Comparison of ENCODE assay signal across 17 mouse cellular contexts in the genomic region with DNA sequence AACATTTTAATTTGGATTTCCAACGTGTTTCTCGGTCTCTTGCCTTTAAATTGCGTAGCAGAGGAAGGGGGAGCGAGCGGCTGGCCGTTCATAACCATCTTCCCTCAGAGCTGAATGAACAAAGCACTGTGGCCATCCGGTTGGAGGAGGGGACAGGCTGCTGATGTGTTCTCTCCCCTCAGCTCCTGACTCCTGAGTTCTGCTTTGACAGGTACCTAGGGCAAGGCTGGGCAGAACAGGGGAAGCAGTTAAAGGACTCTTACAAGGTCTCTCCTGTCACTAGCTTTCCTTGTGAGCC. TPM values are rescaled to one million over a fixed set of nuclear protein-coding genes. Genes with fewer than 3 reads are reported as not detected.
A peak's percentile ranks its signal among the peaks of the same experiment; 100 is the strongest.
DNase-seq lines count a peak whose midpoint lies in the region; ATAC-seq and TF ChIP-seq lines count a peak whose summit lies in the region.
"Had no signal": no experiment of that assay in that cellular context is flagged by ENCODE, and none has a peak within 500 bp of the region (broad histone marks: within the 10 kb centered on the region; RNA-seq: fewer than 3 reads in every experiment).

No protein-coding gene starts in this region.

- TF ChIP-seq POLR2A in brain, embryonic 14.5 days (IDR thresholded peaks at IDR 0.05; ENCODE audit: borderline replicate concordance, extremely low read depth, insufficient read depth, insufficient read length, poor library complexity, severe bottlenecking), result no peak

- peaks cover 6% of the 10 kb centered on the region; the same call in 1 of the 2 replicates for H3K27me3 ChIP-seq in heart, embryonic 10.5 days (ENCODE audit: insufficient read depth, poor library complexity, severe bottlenecking)
- 0 out of 2 replicates have a peak, but pooled peaks cover 3% of the 10 kb centered on the region for H3K27me3 ChIP-seq in heart, embryonic 11.5 days (ENCODE audit: control insufficient read depth, insufficient read depth, low read length)
- H3K27me3 ChIP-seq in forebrain, postnatal 0 days (ENCODE audit: insufficient read depth, low read length), result no peaks in the 10 kb centered on the region
- H3K27me3 ChIP-seq in midbrain, embryonic 14.5 days (ENCODE audit: control insufficient read depth, insufficient read depth, low read length), result no peaks in the 10 kb centered on the region
- no peaks in the 10 kb centered on the region for H3K27me3 ChIP-seq in kidney, embryonic 14.5 days (ENCODE audit: control insufficient read depth, insufficient read depth, low read length)
- H3K27me3 ChIP-seq: limb, embryonic 12.5 days had no signal

- H3K36me3 ChIP-seq in heart, embryonic 10.5 days, result no peaks in the 10 kb centered on the region
- no peaks in the 10 kb centered on the region for H3K36me3 ChIP-seq in heart, embryonic 11.5 days (ENCODE audit: control insufficient read depth, insufficient read depth, low read length)
- H3K36me3 ChIP-seq in forebrain, postnatal 0 days (ENCODE audit: insufficient read depth), result no peaks in the 10 kb centered on the region
- no peaks in the 10 kb centered on the region for H3K36me3 ChIP-seq in midbrain, embryonic 14.5 days (ENCODE audit: control insufficient read depth, insufficient read depth, low read length)
- no peaks in the 10 kb centered on the region for H3K36me3 ChIP-seq in kidney, embryonic 14.5 days (ENCODE audit: control insufficient read depth, insufficient read depth, low read length)
- H3K36me3 ChIP-seq: limb, embryonic 12.5 days had no signal

- no peak for TF ChIP-seq CTCF in brain, embryonic 14.5 days (IDR thresholded peaks at IDR 0.05; ENCODE audit: borderline replicate concordance, extremely low read depth, insufficient read depth, insufficient read length)
- no peak for TF ChIP-seq CTCF in forebrain, postnatal 0 days (IDR thresholded peaks at IDR 0.05; ENCODE audit: low read depth)

- peak; percentile 51 for DNase-seq in heart, embryonic 10.5 days (ENCODE audit: low spot score)
- DNase-seq in brain, embryonic 14.5 days (ENCODE audit: low read depth), result peak; percentile 78
- DNase-seq in forebrain, postnatal 0 days, result peak; percentile 70
- peak; percentile 64 for DNase-seq in midbrain, embryonic 14.5 days
- DNase-seq in adrenal gland, postnatal 10 days, result no peak
- no peak for DNase-seq in thymus, postnatal 4 days
- DNase-seq: cerebellum, adult 11-12 months; heart, adult 2 months; kidney, adult 2 months; kidney, postnatal 4 days; liver, postnatal 0 days; right cerebral cortex, postnatal 14 days; thymus, postnatal 14 days had no signal

- 81% methylated on average over 7 of the region's 7 CpGs for WGBS in heart, embryonic 10.5 days
- WGBS in heart, embryonic 11.5 days (ENCODE audit: insufficient replicate concordance), result 71% methylated on average over 7 of the region's 7 CpGs
- WGBS in forebrain, postnatal 0 days, result 7% methylated on average over 7 of the region's 7 CpGs
- 20% methylated on average over 7 of the region's 7 CpGs for WGBS in midbrain, embryonic 14.5 days
- WGBS in kidney, embryonic 14.5 days, result 64% methylated on average over 7 of the region's 7 CpGs

- no peaks in the 10 kb centered on the region for H3K9me3 ChIP-seq in heart, embryonic 10.5 days
- H3K9me3 ChIP-seq in heart, embryonic 11.5 days (replicated peaks; ENCODE audit: control insufficient read depth, low read length), result no peaks in the 10 kb centered on the region
- H3K9me3 ChIP-seq in forebrain, postnatal 0 days (ENCODE audit: low read length), result no peaks in the 10 kb centered on the region
- H3K9me3 ChIP-seq in midbrain, embryonic 14.5 days (ENCODE audit: control insufficient read depth, low read length), result no peaks in the 10 kb centered on the region
- no peaks in the 10 kb centered on the region for H3K9me3 ChIP-seq in kidney, embryonic 14.5 days (ENCODE audit: control insufficient read depth, low read length)
- H3K9me3 ChIP-seq: limb, embryonic 12.5 days had no signal

- H3K27ac ChIP-seq in heart, embryonic 10.5 days, result no peak overlapping the region
- H3K27ac ChIP-seq in heart, embryonic 11.5 days (ENCODE audit: low read depth, low read length), result no peak overlapping the region
- peak overlapping the region; percentile 68 for H3K27ac ChIP-seq in forebrain, postnatal 0 days (ENCODE audit: low read depth, low read length)
- H3K27ac ChIP-seq in midbrain, embryonic 14.5 days (replicated peaks; ENCODE audit: low read depth, low read length), result peak overlapping the region; percentile 77
- no peak overlapping the region for H3K27ac ChIP-seq in kidney, embryonic 14.5 days (ENCODE audit: low read depth, low read length)
- H3K27ac ChIP-seq: heart, adult 2 months; limb, embryonic 12.5 days; stomach, postnatal 0 days had no signal

- no peak for ATAC-seq in heart, embryonic 11.5 days (replicated peaks; ENCODE audit: insufficient number of reproducible peaks, low FRiP score, low TSS enrichment)
- peak; percentile 79 for ATAC-seq in forebrain, postnatal 0 days
- no peak for ATAC-seq in midbrain, embryonic 14.5 days (ENCODE audit: low FRiP score, low TSS enrichment)
- no peak for ATAC-seq in kidney, embryonic 14.5 days (ENCODE audit: low FRiP score, low TSS enrichment)
- ATAC-seq: liver, postnatal 0 days had no signal

- H3K9ac ChIP-seq in heart, embryonic 11.5 days (ENCODE audit: low read depth, low read length), result no peak overlapping the region
- H3K9ac ChIP-seq in forebrain, postnatal 0 days, result peak overlapping the region; percentile 40; the same call in 1 of the 2 replicates
- no peak overlapping the region; the same call in 1 of the 2 replicates for H3K9ac ChIP-seq in midbrain, embryonic 14.5 days (replicated peaks; ENCODE audit: low read length)
- no peak overlapping the region for H3K9ac ChIP-seq in kidney, embryonic 14.5 days (ENCODE audit: low read depth, low read length)
- H3K9ac ChIP-seq: limb, embryonic 12.5 days; liver, postnatal 0 days had no signal

- H3K4me3 ChIP-seq in heart, embryonic 10.5 days, result no peak overlapping the region
- H3K4me3 ChIP-seq in heart, embryonic 11.5 days (ENCODE audit: low read depth, low read length), result no peak overlapping the region
- H3K4me3 ChIP-seq in forebrain, postnatal 0 days (ENCODE audit: low read depth, low read length), result no peak overlapping the region
- H3K4me3 ChIP-seq in midbrain, embryonic 14.5 days (replicated peaks; ENCODE audit: low read depth, low read length), result no peak overlapping the region
- H3K4me3 ChIP-seq in kidney, embryonic 14.5 days (ENCODE audit: low read length), result no peak overlapping the region
- H3K4me3 ChIP-seq: heart, adult 2 months; limb, embryonic 12.5 days had no signal

- peaks cover 24% of the 10 kb centered on the region for H3K4me1 ChIP-seq in heart, embryonic 10.5 days
- H3K4me1 ChIP-seq in heart, embryonic 11.5 days (ENCODE audit: control insufficient read depth, insufficient read depth, low read length), result peaks cover 17% of the 10 kb centered on the region
- peaks cover 20% of the 10 kb centered on the region for H3K4me1 ChIP-seq in forebrain, postnatal 0 days (ENCODE audit: insufficient read depth)
- peaks cover 18% of the 10 kb centered on the region for H3K4me1 ChIP-seq in midbrain, embryonic 14.5 days (ENCODE audit: control insufficient read depth, insufficient read depth, low read length)
- H3K4me1 ChIP-seq in kidney, embryonic 14.5 days (ENCODE audit: control insufficient read depth, insufficient read depth, low read length), result no peaks in the 10 kb centered on the region
- H3K4me1 ChIP-seq: limb, embryonic 12.5 days had no signal

- H3K4me2 ChIP-seq in heart, embryonic 11.5 days, result no peak overlapping the region
- H3K4me2 ChIP-seq in forebrain, postnatal 0 days (ENCODE audit: low read depth), result peak overlapping the region; percentile 29
- 0 out of 2 replicates have a peak overlapping the region, but pooled peaks have one; percentile 1 for H3K4me2 ChIP-seq in midbrain, embryonic 14.5 days (ENCODE audit: low read length)
- H3K4me2 ChIP-seq in kidney, embryonic 14.5 days (replicated peaks; ENCODE audit: low read depth, low read length), result no peak overlapping the region
- H3K4me2 ChIP-seq: limb, embryonic 12.5 days had no signal

RNA-seq across cellular contexts. Expression of gene Kcnd3, which starts 53.7 kb away (rescaled TPM):
- 0.47 and 0.58 TPM in 2 replicates for polyA plus RNA-seq in heart, embryonic 10.5 days (2016; fragmentation: Nextera tagmentation; extraction: Ambion mirVana)
- polyA plus RNA-seq in heart, embryonic 11.5 days (2014; fragmentation: Nextera tagmentation; extraction: Ambion mirVana), result 0.54 and 0.56 TPM in 2 replicates
- polyA plus RNA-seq in brain, embryonic 14.5 days (2012; rRNA removed), result 19.2 and 32.0 TPM in 2 replicates
- total RNA-seq in forebrain, postnatal 0 days (2014; rRNA removed), result 34.8 and 48.9 TPM in 2 replicates
- polyA plus RNA-seq in forebrain, postnatal 0 days (2015; fragmentation: Nextera tagmentation; extraction: Ambion mirVana), result 4.4 and 7.5 TPM in 2 replicates
- polyA plus RNA-seq in midbrain, embryonic 14.5 days (2014; fragmentation: Nextera tagmentation; extraction: Ambion mirVana), result 13.2 and 15.9 TPM in 2 replicates
- 1 to 10 TPM; 5.1 to 5.8 TPM for total RNA-seq in adrenal gland, postnatal 10 days (2021)
- 1.5 and 2.8 TPM in 2 replicates for polyA plus RNA-seq in kidney, embryonic 14.5 days (2014; fragmentation: Nextera tagmentation; extraction: Ambion mirVana)

Comparison
In these comparisons a context has a peak if more than half of its experiments do, and no peak if none do; other contexts are left out.
1. DNase-seq: peak in heart, embryonic 10.5 days (single experiment), brain, embryonic 14.5 days (single experiment), forebrain, postnatal 0 days (single experiment) and midbrain, embryonic 14.5 days (single experiment); none in adrenal gland, postnatal 10 days (single experiment) and thymus, postnatal 4 days (single experiment).
2. H3K27ac ChIP-seq: peak in forebrain, postnatal 0 days (single experiment) and midbrain, embryonic 14.5 days (single experiment); none in heart, embryonic 10.5 days (single experiment), heart, embryonic 11.5 days (single experiment) and kidney, embryonic 14.5 days (single experiment).
3. H3K4me2 ChIP-seq: peak in forebrain, postnatal 0 days (single experiment) and midbrain, embryonic 14.5 days (single experiment); none in heart, embryonic 11.5 days (single experiment) and kidney, embryonic 14.5 days (single experiment).